ENCODE assay signal across 8 mouse cellular contexts in genomic region chr14:101654526-101654909, GRCm38 (mm10). TPM values are rescaled to one million over a fixed set of nuclear protein-coding genes. Genes with fewer than 3 reads are reported as not detected.
A peak's percentile ranks its signal among the peaks of the same experiment; 100 is the strongest.
DNase-seq lines count a peak whose midpoint lies in the region; ATAC-seq and TF ChIP-seq lines count a peak whose summit lies in the region.

No protein-coding gene starts in this region.

- H3K27me3 ChIP-seq in heart, embryonic 13.5 days (replicated peaks), result 0 out of 2 replicates have a peak, but pooled peaks cover 4% of the 10 kb centered on the region
- no peaks in the 10 kb centered on the region for H3K27me3 ChIP-seq in liver, embryonic 15.5 days

- no peak for DNase-seq in heart, postnatal 36 days
- no peak for DNase-seq in ES-E14 (ENCODE audit: low read depth, low spot score)
- DNase-seq in testis, postnatal 10 days (ENCODE audit: low spot score), result peak; percentile 48
- no peak for DNase-seq in left cerebral cortex, adult 11 months (ENCODE audit: low spot score)
- no peak for DNase-seq in gastrocnemius, postnatal 14 days

- H3K4me2 ChIP-seq in heart, embryonic 13.5 days, result peak overlapping the region; percentile 88
- H3K4me2 ChIP-seq in liver, embryonic 15.5 days, result peak overlapping the region; percentile 97

- H3K27ac ChIP-seq in heart, embryonic 13.5 days (replicated peaks), result no peak overlapping the region
- 0 out of 2 replicates have a peak overlapping the region, but pooled peaks have one; percentile 23 for H3K27ac ChIP-seq in ES-E14 (ENCODE audit: insufficient read depth, low read depth, low read length, poor library complexity, severe bottlenecking)
- 0 out of 2 replicates have a peak overlapping the region, but pooled peaks have one; percentile 53 for H3K27ac ChIP-seq in liver, embryonic 15.5 days (replicated peaks)

- peaks cover 6% of the 10 kb centered on the region; the same call in 1 of the 2 replicates for H3K4me1 ChIP-seq in heart, embryonic 13.5 days
- no peaks in the 10 kb centered on the region; a peak in 1 of 4 replicates for H3K4me1 ChIP-seq in ES-E14 (ENCODE audit: control insufficient read depth in 2 of 2, insufficient read depth in 2 of 2, low read length in 2 of 2, poor library complexity in 1 of 2)
- H3K4me1 ChIP-seq in liver, embryonic 15.5 days (replicated peaks), result peaks cover 18% of the 10 kb centered on the region

- peak overlapping the region; percentile 93 for H3K4me3 ChIP-seq in heart, embryonic 13.5 days
- H3K4me3 ChIP-seq in ES-E14 (ENCODE audit: insufficient read depth in 1 of 2, low read depth in 1 of 2, low read length in 2 of 2, poor library complexity in 1 of 2, severe bottlenecking in 1 of 2), result peak overlapping the region; percentile 38 to 90
- H3K4me3 ChIP-seq in liver, embryonic 15.5 days (replicated peaks), result peak overlapping the region; percentile 91

- in situ Hi-C loops in ES-E14 (cut with MboI; ENCODE audit: low sequenced_read_pairs in 2 of 2, unreplicated experiment in 2 of 2), result no loop called here

- no peak for ATAC-seq in heart, embryonic 13.5 days (ENCODE audit: extremely low read depth, insufficient number of reproducible peaks, low FRiP score, low TSS enrichment)
- ATAC-seq in granulocyte monocyte progenitor cell, adult 5-6 weeks (replicated peaks; ENCODE audit: poor library complexity, severe bottlenecking), result peak; percentile 12
- ATAC-seq in liver, embryonic 15.5 days (ENCODE audit: insufficient read depth), result peak; percentile 7; the same call in 1 of the 2 replicates

- intact Hi-C loops in heart, postnatal 36 days (cut with DNase I), result loop anchor here (5.0 kb wide), 3 partner anchors 47 to 192 kb away; partner anchors contain the start of genes Gm9922, Lmo7 and Tbc1d4
- intact Hi-C loops in gastrocnemius, postnatal 14 days (cut with DNase I; ENCODE audit: low total_unique reads), result no loop called here

- 0 out of 2 replicates have a peak, but pooled peaks cover 4% of the 10 kb centered on the region for H3K36me3 ChIP-seq in heart, embryonic 13.5 days
- H3K36me3 ChIP-seq in ES-E14 (ENCODE audit: control insufficient read depth, insufficient read depth, low read length, poor library complexity, severe bottlenecking), result no peaks in the 10 kb centered on the region
- H3K36me3 ChIP-seq in liver, embryonic 15.5 days (replicated peaks), result no peaks in the 10 kb centered on the region

- H3K9ac ChIP-seq in heart, embryonic 13.5 days, result peak overlapping the region; percentile 89
- peak overlapping the region; percentile 87 for H3K9ac ChIP-seq in ES-E14 (ENCODE audit: insufficient read depth, low read depth, low read length, poor library complexity, severe bottlenecking)
- H3K9ac ChIP-seq in liver, embryonic 15.5 days, result peak overlapping the region; percentile 87

- H3K9me3 ChIP-seq in heart, embryonic 13.5 days, result no peaks in the 10 kb centered on the region
- no peaks in the 10 kb centered on the region for H3K9me3 ChIP-seq in ES-E14 (ENCODE audit: control insufficient read depth, insufficient read depth, low read depth, low read length)
- no peaks in the 10 kb centered on the region for H3K9me3 ChIP-seq in liver, embryonic 15.5 days (replicated peaks)

- under 1% methylated on average over 10 of the region's 10 CpGs for whole genome bisulfite sequencing in heart, embryonic 13.5 days
- 2% methylated on average over 10 of the region's 10 CpGs for WGBS in liver, embryonic 15.5 days (ENCODE audit: insufficient replicate concordance)

TF ChIP-seq in ES-E14, 5 proteins besides CTCF, POLR2A, EP300 and RAD21:
- no peak for TF ChIP-seq HCFC1 (IDR thresholded peaks at IDR 0.05; ENCODE audit: borderline replicate concordance, insufficient read depth, low read length)
- TF ChIP-seq CHD2 (IDR thresholded peaks at IDR 0.05; ENCODE audit: low read depth, low read length), result no peak
- no peak for TF ChIP-seq MAFK (IDR thresholded peaks at IDR 0.05; ENCODE audit: insufficient read depth, low read depth, low read length)
- TF ChIP-seq ZNF384 (IDR thresholded peaks at IDR 0.05; ENCODE audit: low read depth, low read length), result no peak
- TF ChIP-seq ZC3H11A (IDR thresholded peaks at IDR 0.05; ENCODE audit: borderline replicate concordance, low read depth, low read length), result no peak

RNA-seq across cellular contexts. Expression of gene Uchl3, which starts 0.8 kb away (rescaled TPM):
- 91.5 and 108 TPM in 2 replicates for polyA plus RNA-seq in heart, embryonic 13.5 days (2015; fragmentation: Nextera tagmentation; extraction: Ambion mirVana)
- 10 to 100 TPM; 36.0 TPM for total RNA-seq in heart, postnatal 36 days (2021)
- 64.2 and 82.2 TPM in 2 replicates for total RNA-seq in ES-E14 (2012; rRNA removed)
- 77.2 and 95.6 TPM in 2 replicates for total RNA-seq in granulocyte monocyte progenitor cell, adult 5-6 weeks (2014; fragmentation: Nextera tagmentation)
- 77.1 and 82.4 TPM in 2 replicates for total RNA-seq in granulocyte monocyte progenitor cell, adult 5-6 weeks (2017)
- 44.7 and 51.5 TPM in 2 replicates for polyA plus RNA-seq in liver, embryonic 15.5 days (2015; fragmentation: Nextera tagmentation; extraction: Ambion mirVana)
- 10 to 100 TPM; 33.6 to 36.4 TPM for total RNA-seq in gastrocnemius, postnatal 14 days (2021)

RNA-seq across cellular contexts. Expression of gene Commd6, which starts 14.0 kb away (rescaled TPM):
- polyA plus RNA-seq in heart, embryonic 13.5 days (2015; fragmentation: Nextera tagmentation; extraction: Ambion mirVana), result 71.3 and 82.9 TPM in 2 replicates
- 10 to 100 TPM; 28.9 to 31.5 TPM for total RNA-seq in heart, postnatal 36 days (2021)
- total RNA-seq in ES-E14 (2012; rRNA removed), result 19.1 and 25.7 TPM in 2 replicates
- total RNA-seq in granulocyte monocyte progenitor cell, adult 5-6 weeks (2014; fragmentation: Nextera tagmentation), result 32.5 and 49.6 TPM in 2 replicates
- total RNA-seq in granulocyte monocyte progenitor cell, adult 5-6 weeks (2017), result 27.4 and 28.2 TPM in 2 replicates
- 36.3 and 42.9 TPM in 2 replicates for polyA plus RNA-seq in liver, embryonic 15.5 days (2015; fragmentation: Nextera tagmentation; extraction: Ambion mirVana)
- 10 to 100 TPM; 17.9 to 21.4 TPM for total RNA-seq in gastrocnemius, postnatal 14 days (2021)

RNA-seq across cellular contexts. Expression of gene Tbc1d4, which starts 45.5 kb away (rescaled TPM):
- polyA plus RNA-seq in heart, embryonic 13.5 days (2015; fragmentation: Nextera tagmentation; extraction: Ambion mirVana), result 18.5 and 21.5 TPM in 2 replicates
- total RNA-seq in heart, postnatal 36 days (2021), result 10 to 100 TPM; 64.9 to 93.1 TPM
- 1.1 and 1.8 TPM in 2 replicates for total RNA-seq in ES-E14 (2012; rRNA removed)
- total RNA-seq in granulocyte monocyte progenitor cell, adult 5-6 weeks (2014; fragmentation: Nextera tagmentation), result 11.1 and 14.7 TPM in 2 replicates
- 6.2 and 10.2 TPM in 2 replicates for total RNA-seq in granulocyte monocyte progenitor cell, adult 5-6 weeks (2017)
- polyA plus RNA-seq in liver, embryonic 15.5 days (2015; fragmentation: Nextera tagmentation; extraction: Ambion mirVana), result 1.8 and 2.1 TPM in 2 replicates
- 10 to 100 TPM; 22.1 to 26.2 TPM for total RNA-seq in gastrocnemius, postnatal 14 days (2021)
